Mouse (Mus musculus) sigmoid colon, adult 10 weeks (tissue): Measurements from ENCODE around the gene Sprr4. TPM values are rescaled to one million over a fixed set of nuclear protein-coding genes. Genes with fewer than 3 reads are reported as not detected.

Source experiments
- polyA plus RNA-seq: library from polyadenylated mRNA; stranded (reverse); fragments of 350-450 nt; fragmentation: Illumina TruSeq; extraction: RNeasy Lipid Tissue Mini Kit (QIAGEN cat#74804); gene quantifications from one replicate; pipeline ENCODE4 v1.2.3, GENCODE M21; 2014; ENCODE audit warnings: low read depth, low replicate concordance

Gene Sprr4
- not detected for polyA plus RNA-seq

DNA sequence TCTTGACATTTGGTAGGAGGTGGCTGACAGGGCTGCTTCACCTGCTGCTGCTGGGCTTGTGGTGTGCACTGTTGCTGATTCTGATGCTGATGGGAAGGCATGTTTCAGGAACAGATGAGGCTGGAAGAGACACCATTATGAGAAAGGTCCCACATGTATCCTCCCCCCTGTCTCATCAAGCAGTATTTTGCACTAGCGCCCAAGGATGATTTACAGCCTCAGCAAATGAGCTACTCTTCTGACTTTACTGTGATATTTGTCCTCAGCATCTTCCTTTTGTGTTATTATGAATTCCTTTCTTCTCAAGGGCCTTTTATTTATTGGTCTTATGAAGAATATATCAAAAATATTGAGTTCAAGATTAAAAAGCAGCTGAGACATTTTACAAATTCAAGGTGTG, at the start of gene Sprr4:
Gene Sprr4, minus strand, starts transcription at position 101 of the 400 bp plus-strand sequence.

DNA sequence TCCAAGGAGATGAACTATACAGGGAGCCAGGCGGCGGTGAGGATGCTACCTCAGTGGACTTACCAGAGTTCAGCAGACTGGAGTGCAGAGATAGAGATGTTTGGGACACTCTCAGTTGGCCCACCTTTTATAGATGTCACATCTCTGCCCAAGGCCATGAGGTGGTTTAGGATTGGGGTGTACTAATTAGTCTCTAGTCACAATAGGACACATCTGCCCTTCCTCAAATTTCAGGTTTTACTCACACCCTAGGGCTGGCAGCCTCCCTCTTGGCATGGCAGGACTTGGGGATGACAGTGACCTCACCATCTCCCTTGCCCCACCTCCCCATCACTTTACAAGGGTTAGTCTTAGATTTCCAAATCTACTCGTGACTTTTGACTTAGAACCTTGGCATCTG, 34.1 kb upstream of the Sprr4 start, which contains the start of gene 2310046K23Rik:
Gene 2310046K23Rik, minus strand, starts transcription at position 101 of the 400 bp plus-strand sequence.

DNA sequence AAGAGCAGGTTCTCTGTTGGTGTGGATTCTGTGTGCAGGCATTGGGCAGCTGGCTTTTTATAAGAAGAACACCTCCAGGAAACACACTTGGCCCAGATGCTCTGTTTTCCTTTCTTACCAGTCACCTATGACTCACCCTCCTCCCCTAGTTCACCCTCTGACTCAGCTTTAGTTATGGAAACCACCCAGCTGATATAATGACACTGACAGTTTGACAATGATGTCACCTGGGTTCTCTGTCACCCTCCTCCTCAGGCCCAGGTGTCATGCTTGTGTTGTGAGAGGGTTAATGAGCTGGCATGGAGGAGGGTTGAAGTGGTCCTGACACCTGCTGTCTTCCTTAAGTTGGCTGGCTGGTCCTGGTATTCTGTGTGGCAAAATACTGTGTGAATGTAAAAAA, 14.4 kb downstream of the Sprr4 start, which contains the start of gene Sprr1a:
Gene Sprr1a, minus strand, starts transcription at position 33 of the 400 bp plus-strand sequence.

DNA sequence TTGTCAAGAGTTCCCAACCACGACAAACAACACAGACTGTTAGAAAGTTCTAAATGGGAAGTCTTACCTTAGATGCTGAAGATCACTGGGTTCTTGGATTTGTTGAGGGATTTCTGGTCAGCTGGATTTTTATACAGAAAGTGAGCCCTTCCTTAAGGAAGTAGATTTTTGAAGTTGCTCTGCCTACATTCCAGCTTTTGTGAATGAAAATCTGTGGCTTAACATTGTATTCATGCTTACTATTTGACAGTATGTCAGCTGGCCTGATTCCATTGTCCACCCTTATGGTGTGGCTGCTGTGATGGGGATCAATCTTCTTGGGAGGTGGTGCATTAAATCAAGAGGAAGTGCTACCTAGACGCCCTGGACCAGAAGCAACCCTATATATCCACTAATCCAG, 41.7 kb downstream of the Sprr4 start, which contains the start of gene Sprr3:
Gene Sprr3, minus strand, starts transcription at position 101 of the 400 bp plus-strand sequence.

Other genes with a start within 250 kb of the Sprr4 start
- gene Sprr2a3, start 215.1 kb downstream of the Sprr4 start, polyA plus RNA-seq, result 333 TPM
- gene Sprr2b, start 183.9 kb downstream of the Sprr4 start, polyA plus RNA-seq, result not detected
- not detected for gene Sprr2d, start 161.4 kb downstream of the Sprr4 start, polyA plus RNA-seq
- gene Sprr2e, start 148.3 kb downstream of the Sprr4 start, polyA plus RNA-seq, result not detected
- gene Sprr2f, start 135.3 kb downstream of the Sprr4 start, polyA plus RNA-seq, result not detected
- gene Sprr2h, start 114.8 kb downstream of the Sprr4 start, polyA plus RNA-seq, result not detected
- gene Sprr2i, start 92.5 kb downstream of the Sprr4 start, polyA plus RNA-seq, result not detected
- not detected for gene Sprr2j-ps, start 82.4 kb downstream of the Sprr4 start, polyA plus RNA-seq
- gene Gm9774, start 71.1 kb downstream of the Sprr4 start, polyA plus RNA-seq, result 5.2 TPM
- not detected for gene Sprr2k, start 67.9 kb downstream of the Sprr4 start, polyA plus RNA-seq
- not detected for gene Sprr1b, start 61.7 kb downstream of the Sprr4 start, polyA plus RNA-seq
- not detected for gene Sprr3, start 41.8 kb downstream of the Sprr4 start, polyA plus RNA-seq
- 5.8 TPM for gene Sprr1a, start 14.6 kb downstream of the Sprr4 start, polyA plus RNA-seq
- gene 2310046K23Rik, start 34.0 kb upstream of the Sprr4 start, polyA plus RNA-seq, result not detected
- not detected for gene Ivl, start 73.2 kb upstream of the Sprr4 start, polyA plus RNA-seq
- gene Smcp, start 88.5 kb upstream of the Sprr4 start, polyA plus RNA-seq, result not detected
- not detected for gene 2210017I01Rik, start 107.0 kb upstream of the Sprr4 start, polyA plus RNA-seq
- gene Lce6a, start 121.2 kb upstream of the Sprr4 start, polyA plus RNA-seq, result not detected
- gene Lce1a1, start 147.8 kb upstream of the Sprr4 start, polyA plus RNA-seq, result not detected
- gene Lce1b, start 156.4 kb upstream of the Sprr4 start, polyA plus RNA-seq, result not detected
- gene Lce1a2, start 169.8 kb upstream of the Sprr4 start, polyA plus RNA-seq, result not detected
- not detected for gene Lce1c, start 178.8 kb upstream of the Sprr4 start, polyA plus RNA-seq
- gene Lce1d, start 186.7 kb upstream of the Sprr4 start, polyA plus RNA-seq, result not detected
- not detected for gene Lce1e, start 208.6 kb upstream of the Sprr4 start, polyA plus RNA-seq
- not detected for gene Lce1f, start 219.9 kb upstream of the Sprr4 start, polyA plus RNA-seq
- gene Gm38119, start 238.6 kb upstream of the Sprr4 start, polyA plus RNA-seq, result not detected